Mouse (Mus musculus) neural tube, postnatal 0 days (tissue): ENCODE data around the gene Qprt. TPM values are rescaled to one million over a fixed set of nuclear protein-coding genes. Genes with fewer than 3 reads are reported as not detected.

Experiments
- polyA plus RNA-seq: library from polyadenylated mRNA; unstranded; fragments of >200 nt; fragmentation: Nextera tagmentation; extraction: Ambion mirVana; gene quantifications from 2 replicates; pipeline ENCODE4 v1.2.1, GENCODE M21; 2015

Gene Qprt
- polyA plus RNA-seq, result 1.3 and 1.4 TPM in 2 replicates

GRCm38 (mm10) chr7:127121911-127122270, at the start of gene Qprt:
Gene Qprt (minus strand): TSS chr7:127122226.

GRCm38 (mm10) chr7:127137262-127138017, 15.4 kb upstream of the Qprt start, which contains the start of gene Spn:
Gene Spn (minus strand): TSS chr7:127137823.

GRCm38 (mm10) chr7:127091114-127091896, 30.7 kb downstream of the Qprt start, which contains the start of gene AI467606:
Gene AI467606 (plus strand): TSS chr7:127091359.

GRCm38 (mm10) chr7:127087278-127088010, 34.6 kb downstream of the Qprt start, which contains the start of gene Zg16:
Gene Zg16 (minus strand): TSS chr7:127087328.

Other genes starting within 250 kb of the Qprt start
- gene Taok2, start 237.5 kb downstream of the Qprt start, polyA plus RNA-seq, result 39.4 and 47.0 TPM in 2 replicates
- gene Tmem219, start 199.3 kb downstream of the Qprt start, polyA plus RNA-seq, result 40.7 and 41.1 TPM in 2 replicates
- gene Kctd13, start 193.3 kb downstream of the Qprt start, polyA plus RNA-seq, result 129 and 134 TPM in 2 replicates
- gene Asphd1, start 172.6 kb downstream of the Qprt start, polyA plus RNA-seq, result 13.0 and 20.5 TPM in 2 replicates
- 80.0 and 106 TPM in 2 replicates for gene Sez6l2, start 171.7 kb downstream of the Qprt start, polyA plus RNA-seq
- 137 and 157 TPM in 2 replicates for gene Cdipt, start 146.3 kb downstream of the Qprt start, polyA plus RNA-seq
- 0.50 and 1.1 TPM in 2 replicates for gene Cdiptos, start 146.1 kb downstream of the Qprt start, polyA plus RNA-seq
- 4.9 and 5.9 TPM in 2 replicates for gene Mvp, start 107.6 kb downstream of the Qprt start, polyA plus RNA-seq
- gene Pagr1b, start 105.7 kb downstream of the Qprt start, polyA plus RNA-seq, result 0.70 TPM in 1 of 2 replicates, not detected in the other
- gene Pagr1a, start 104.9 kb downstream of the Qprt start, polyA plus RNA-seq, result 23.1 and 63.2 TPM in 2 replicates
- gene Gm42742, start 101.1 kb downstream of the Qprt start, polyA plus RNA-seq, result 36.5 and 56.8 TPM in 2 replicates
- gene Prrt2, start 101.0 kb downstream of the Qprt start, polyA plus RNA-seq, result 128 and 150 TPM in 2 replicates
- 88.1 and 104 TPM in 2 replicates for gene Maz, start 95.2 kb downstream of the Qprt start, polyA plus RNA-seq
- 13.7 and 20.7 TPM in 2 replicates for gene Kif22, start 79.8 kb downstream of the Qprt start, polyA plus RNA-seq
- gene Zg16, start 34.9 kb downstream of the Qprt start, polyA plus RNA-seq, result not detected in 2 replicates
- gene AI467606, start 30.9 kb downstream of the Qprt start, polyA plus RNA-seq, result 1.6 and 2.1 TPM in 2 replicates
- not detected in 2 replicates for gene Spn, start 15.6 kb upstream of the Qprt start, polyA plus RNA-seq
- gene Cd2bp2, start 73.8 kb upstream of the Qprt start, polyA plus RNA-seq, result 45.4 and 48.6 TPM in 2 replicates
- 37.0 and 44.0 TPM in 2 replicates for gene Tbc1d10b, start 86.2 kb upstream of the Qprt start, polyA plus RNA-seq
- 8.3 and 11.1 TPM in 2 replicates for gene Mylpf, start 86.7 kb upstream of the Qprt start, polyA plus RNA-seq
- 28.1 and 31.9 TPM in 2 replicates for gene Zfp553, start 110.8 kb upstream of the Qprt start, polyA plus RNA-seq
- gene Sept1, start 110.9 kb upstream of the Qprt start, polyA plus RNA-seq, result 9.6 and 10.1 TPM in 2 replicates
- gene Zfp771, start 122.0 kb upstream of the Qprt start, polyA plus RNA-seq, result 95.4 and 103 TPM in 2 replicates
- gene Dctpp1, start 138.5 kb upstream of the Qprt start, polyA plus RNA-seq, result 95.6 and 108 TPM in 2 replicates
- 69.7 and 75.9 TPM in 2 replicates for gene Sephs2, start 151.8 kb upstream of the Qprt start, polyA plus RNA-seq
- 0.27 and 0.28 TPM in 2 replicates for gene Itgal, start 174.0 kb upstream of the Qprt start, polyA plus RNA-seq
- 12.9 and 13.5 TPM in 2 replicates for gene Zfp768, start 223.4 kb upstream of the Qprt start, polyA plus RNA-seq